Mouse (Mus musculus) layer of hippocampus, postnatal 10 days (tissue): Measurements from ENCODE around the gene Pced1b. TPM values are rescaled to one million over a fixed set of nuclear protein-coding genes. Genes with fewer than 3 reads are reported as not detected.
"Not testable (repeated sequence)": the region's sequence is repeated elsewhere in the genome, so short reads cannot be mapped to it uniquely, and the experiment has no call there.

ENCODE experiments used
- DNase-seq, 2 experiments: peaks; one replicate each; pipeline ENCODE4 v3.0.0; 2021; ENCODE audit warnings: low spot score in 2 of 2
- total RNA-seq, 2 experiments: library from RNA; stranded (reverse); gene quantifications; 2 replicates each; pipeline ENCODE4 v1.2.3; 2021

Gene Pced1b
- total RNA-seq, 2 experiments from 2014 or later: 5.7 to 9.5 TPM

DNA sequence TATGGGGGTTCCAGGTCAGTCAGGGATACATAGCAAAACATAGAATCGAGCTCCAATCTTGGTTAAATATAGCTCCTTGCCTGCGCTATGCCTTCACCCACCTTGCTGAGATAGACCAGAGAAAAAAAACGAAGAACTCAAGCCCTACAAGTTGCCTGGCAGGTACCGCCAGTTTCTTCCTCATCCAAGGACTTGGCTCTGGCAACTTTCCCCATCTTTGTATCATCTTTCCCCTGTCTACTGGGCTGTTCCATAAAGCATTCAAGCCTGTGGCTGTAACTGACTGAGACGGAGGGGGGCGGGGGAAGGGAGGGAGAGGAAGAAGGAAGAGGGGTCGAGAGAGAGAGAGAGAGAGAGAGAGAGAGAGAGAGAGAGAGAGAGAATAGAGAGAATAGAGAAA, 121.7 kb downstream of the Pced1b start:
- no peak for DNase-seq

DNA sequence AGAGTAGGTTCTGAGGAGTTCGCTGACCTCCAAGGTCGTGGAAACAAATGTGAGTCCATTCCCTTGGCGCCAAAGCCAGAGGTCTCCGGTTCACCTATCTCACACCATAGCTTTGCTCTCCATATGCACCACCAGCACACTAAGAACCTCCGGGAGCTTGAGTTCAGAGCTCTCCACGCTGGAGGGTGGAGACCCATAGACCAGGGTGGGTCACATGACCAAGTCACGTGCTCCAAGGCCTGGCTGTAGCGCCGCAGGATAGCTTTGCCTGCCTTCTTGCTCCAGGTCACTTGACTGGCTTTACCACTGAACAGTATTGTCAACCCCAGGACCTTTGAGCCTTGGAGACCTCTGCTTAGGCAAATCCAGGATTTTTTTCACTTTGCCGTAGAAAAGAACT, 122.2 kb downstream of the Pced1b start:
- no peak for DNase-seq

DNA sequence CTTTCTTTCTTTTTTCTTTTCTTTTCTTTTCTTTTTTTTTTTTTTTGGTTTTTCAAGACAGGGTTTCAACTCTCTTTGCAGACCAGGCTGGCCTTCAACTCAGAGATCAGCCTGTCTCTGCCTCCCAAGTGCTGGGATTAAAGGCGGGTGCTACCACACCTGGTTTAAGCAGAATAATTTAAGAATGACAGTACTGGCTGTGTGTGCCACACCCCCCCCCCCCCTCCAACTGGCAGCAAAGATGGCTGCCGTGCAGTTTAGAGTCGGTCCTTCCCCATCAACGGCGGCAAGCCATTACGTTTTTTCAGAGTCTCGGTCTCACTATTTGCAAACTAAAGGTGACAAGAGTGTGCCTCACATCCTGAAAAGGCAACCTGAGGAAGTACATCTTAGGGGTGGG, 124.0 kb downstream of the Pced1b start:
- no peak for DNase-seq

DNA sequence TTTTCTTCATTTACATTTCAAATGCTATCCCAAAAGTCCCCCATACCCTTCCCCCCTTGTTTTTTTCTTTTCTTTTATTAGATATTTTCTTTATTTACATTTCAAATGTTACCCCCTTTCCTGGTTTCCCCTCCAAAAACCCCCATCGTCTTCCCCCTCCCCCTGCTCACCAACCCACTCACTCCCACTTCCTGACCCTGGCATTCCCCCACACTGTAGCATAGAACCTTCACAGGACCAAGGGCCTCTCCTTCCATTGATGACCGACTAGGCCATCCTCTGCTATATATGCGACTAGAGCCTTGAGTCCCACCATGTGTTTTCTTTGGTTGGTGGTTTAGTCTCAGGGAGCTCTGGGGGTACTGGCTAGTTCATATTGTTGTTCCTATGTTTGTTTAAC, 125.1 kb downstream of the Pced1b start:
- not testable (repeated sequence) for DNase-seq

- no peak for DNase-seq
These were observed 125.8 kb downstream of the Pced1b start for GRCm38 (mm10) chr15:97372611-97373131.

- no peak for DNase-seq
These were observed 126.5 kb downstream of the Pced1b start for GRCm38 (mm10) chr15:97373203-97374084.

DNA sequence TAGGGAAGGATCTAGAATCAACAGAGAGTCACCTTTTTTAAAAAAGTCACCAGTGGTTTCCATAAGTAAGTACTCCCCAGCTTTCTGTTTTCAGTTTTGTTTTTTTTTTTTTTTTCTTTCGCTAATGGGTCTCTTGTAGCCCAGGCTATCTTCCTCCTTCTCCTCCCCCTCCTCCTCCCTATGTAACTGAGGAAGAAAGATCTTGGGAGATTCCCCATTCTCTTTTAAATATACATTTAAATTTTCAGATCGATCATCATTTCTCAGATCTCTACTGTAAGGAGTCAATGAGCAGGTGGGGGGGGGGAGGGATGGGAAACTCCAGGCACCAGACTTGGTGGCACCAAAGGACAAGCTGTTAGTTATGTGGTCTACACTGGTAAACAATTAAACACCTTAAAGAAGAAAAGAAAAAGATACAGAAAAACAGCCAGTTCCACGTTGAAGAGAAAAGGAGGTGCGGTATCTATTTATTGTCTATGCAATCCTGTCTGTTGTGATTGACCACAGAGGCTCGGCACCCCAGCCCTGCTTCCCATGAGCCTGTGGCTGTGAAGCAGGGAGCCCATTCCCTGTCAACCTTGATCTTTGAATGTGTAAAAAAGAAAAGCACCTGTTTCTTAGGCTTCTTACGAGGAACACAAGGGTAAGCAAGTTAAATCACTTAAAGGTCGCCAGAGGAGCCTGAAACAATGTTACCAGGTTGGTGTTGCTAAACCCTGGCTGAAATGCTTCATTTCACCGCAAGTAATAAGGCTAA, 127.4 kb downstream of the Pced1b start:
- DNase-seq: no peak

DNA sequence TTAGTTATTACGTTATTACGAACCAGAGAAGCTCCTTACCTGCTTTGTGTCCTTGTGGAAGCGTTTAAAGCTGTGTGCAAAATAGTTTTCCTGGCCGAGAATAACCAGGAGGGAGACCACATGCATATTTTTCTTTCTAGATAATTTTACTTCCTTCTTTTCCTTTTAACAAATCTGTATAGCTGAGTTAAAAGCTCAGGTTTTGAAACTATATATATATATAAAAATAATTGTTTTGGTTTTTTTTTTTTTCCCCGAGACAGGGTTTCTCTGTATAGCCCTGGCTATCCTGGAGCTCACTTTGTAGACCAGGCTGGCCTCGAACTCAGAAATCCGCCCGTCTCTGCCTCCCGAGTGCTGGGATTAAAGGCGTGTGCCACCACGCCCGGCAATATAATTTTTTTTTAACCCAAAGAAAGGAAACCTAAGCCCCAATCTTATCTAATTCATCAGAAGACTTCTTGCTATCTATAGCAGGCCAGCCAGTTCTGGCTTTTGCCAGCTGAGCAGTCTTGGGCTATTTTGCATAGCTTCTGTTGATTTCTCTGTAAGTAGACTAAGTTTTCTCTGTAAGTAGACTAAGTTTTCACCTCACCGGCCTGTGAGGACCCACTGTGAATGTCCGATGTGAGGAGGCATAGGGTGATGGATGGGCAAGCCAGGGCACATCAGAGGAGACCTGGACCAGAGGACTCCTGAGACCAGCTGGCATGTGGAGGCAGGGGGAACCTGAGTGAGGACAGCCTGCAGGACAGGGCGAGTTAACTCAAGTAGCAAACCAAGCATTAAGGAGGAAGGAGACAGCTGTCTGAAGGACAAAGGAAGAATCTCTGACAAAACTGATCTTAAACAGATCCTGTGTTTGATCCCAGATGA, 128.2 kb downstream of the Pced1b start:
- no peak for DNase-seq

GRCm38 (mm10) chr15:97376081-97376742, 129.3 kb downstream of the Pced1b start:
- no peak for DNase-seq

DNA sequence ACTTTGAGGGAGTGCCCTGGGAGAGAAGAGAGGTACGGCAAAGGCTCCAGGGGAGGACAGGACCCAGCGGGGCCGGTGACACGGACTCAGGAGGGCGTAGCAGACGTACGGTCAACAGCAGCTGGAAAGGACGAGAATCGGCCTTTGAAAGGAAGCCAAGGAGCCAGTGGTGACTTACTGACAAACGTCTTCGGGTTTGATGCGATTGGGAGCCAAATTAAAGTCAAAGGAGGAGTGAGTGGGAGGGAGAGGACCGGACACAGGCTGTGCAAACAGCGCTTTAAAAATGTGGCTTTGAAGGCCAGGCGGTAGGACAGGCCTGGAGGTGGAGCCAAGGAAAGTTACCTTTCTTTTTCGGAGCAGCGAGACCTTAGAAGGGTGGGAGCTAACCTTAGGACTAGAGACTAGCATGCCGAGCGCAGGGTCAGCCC, 129.9 kb downstream of the Pced1b start:
- no peak for DNase-seq

DNA sequence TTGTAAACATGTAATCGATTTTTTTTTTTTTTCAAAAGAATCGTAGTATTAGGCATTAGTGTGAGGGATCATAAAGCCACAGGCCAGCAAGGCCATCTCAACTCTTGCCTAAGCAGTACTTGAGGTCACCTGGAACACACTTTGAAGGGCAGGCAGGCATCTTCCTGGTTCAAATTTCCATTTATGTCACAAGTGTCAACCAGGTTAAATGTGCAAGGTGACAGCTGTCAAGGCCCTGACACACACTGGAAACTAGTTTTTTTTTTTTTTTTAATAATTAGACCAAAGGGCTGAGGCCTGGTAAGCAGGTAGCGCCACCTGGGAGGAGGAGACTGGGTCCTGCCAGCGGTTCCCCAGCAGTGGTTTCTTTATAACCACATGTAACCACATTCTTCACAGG, 131.2 kb downstream of the Pced1b start:
- DNase-seq: no peak

- DNase-seq: no peak
These were observed 132.8 kb downstream of the Pced1b start for GRCm38 (mm10) chr15:97379489-97380304.

- no peak for DNase-seq
These were observed 135.7 kb downstream of the Pced1b start for GRCm38 (mm10) chr15:97382567-97382966.

GRCm38 (mm10) chr15:97383523-97384141, 136.7 kb downstream of the Pced1b start:
- no peak for DNase-seq

DNA sequence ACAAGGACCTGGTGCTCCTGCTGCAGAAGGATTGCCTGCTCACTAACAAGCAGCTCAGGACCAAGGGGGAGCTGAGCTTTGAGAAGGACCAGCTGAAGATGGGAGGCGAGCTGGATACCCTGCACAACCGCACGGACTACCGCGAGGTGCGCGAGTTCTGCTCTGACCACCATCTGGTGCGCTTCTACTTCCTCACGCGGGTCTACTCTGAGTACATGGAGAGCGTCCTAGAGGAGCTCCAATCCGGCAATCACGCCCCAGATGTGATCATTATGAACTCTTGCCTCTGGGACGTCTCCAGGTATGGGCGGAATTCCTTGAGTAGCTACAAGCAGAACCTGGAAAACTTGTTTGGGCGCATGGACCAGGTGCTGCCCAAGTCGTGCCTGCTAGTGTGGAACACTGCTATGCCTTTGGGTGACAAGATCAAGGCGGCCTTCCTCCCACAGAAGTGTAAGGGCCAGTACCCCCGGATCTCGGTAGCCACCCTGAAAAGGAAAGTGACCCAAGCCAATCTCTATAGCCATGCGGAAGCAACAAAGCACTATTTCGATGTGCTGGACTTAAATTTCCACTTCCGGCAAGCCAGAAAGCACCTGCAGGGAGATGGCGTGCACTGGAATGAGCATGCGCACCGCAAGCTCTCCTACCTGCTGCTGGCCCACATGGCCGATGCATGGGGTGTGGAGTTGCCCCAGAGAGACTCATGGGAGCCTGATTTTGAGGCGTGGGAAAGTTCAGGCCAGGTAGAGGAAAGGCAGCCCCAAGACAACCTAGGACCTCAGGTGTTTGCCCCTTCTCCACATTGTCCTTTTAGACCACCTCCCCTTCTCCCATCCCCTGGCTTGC, 137.5 kb downstream of the Pced1b start:
- no peak for DNase-seq

- not testable (repeated sequence) for DNase-seq
These were observed 138.3 kb downstream of the Pced1b start for GRCm38 (mm10) chr15:97385174-97385573.

DNA sequence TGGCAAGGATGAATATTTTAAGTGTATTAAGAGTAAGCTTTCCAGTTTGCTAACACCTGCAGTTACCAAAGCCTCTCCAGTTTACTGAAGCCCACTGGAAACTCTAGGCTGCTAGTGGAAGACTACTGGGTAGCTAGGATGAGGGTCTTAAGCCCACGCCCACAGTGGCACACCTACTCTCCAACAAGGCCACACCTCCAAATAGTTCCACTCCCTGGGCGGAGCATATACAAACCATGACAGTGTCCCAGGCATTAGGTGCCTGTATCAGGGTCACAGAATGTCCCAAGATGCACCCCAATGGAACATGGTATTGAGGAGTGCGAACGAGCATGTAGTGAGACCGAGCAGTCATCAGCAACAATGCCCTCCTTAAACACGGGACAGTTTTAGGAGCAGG, 140.9 kb downstream of the Pced1b start:
- DNase-seq: no peak

DNA sequence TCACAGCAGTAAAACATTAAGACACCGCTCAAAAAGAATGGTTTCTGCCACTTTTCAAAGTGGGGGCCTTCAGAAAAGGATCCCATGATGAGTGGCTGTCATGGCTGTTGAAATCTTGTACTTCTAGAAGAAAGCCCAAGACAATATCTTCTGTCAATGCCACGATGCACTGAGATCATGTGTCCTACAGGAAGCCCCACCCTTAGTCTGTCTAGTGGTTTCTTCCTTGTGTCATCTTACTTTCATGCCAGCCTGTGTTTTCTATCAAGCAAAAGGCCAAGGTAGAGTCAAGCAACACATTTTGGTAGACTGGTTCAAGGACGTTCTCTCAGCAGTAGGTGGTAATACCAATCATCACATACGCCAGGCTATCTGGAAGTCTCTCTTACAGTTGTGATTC, 142.7 kb downstream of the Pced1b start:
- no peak for DNase-seq
